8 mouse cellular contexts compared by ENCODE assay signal in genomic region chr10:80136179-80136951, GRCm38 (mm10). TPM values are rescaled to one million over a fixed set of nuclear protein-coding genes. Genes with fewer than 3 reads are reported as not detected.
A peak's percentile ranks its signal among the peaks of the same experiment; 100 is the strongest.
DNase-seq lines count a peak whose midpoint lies in the region; ATAC-seq and TF ChIP-seq lines count a peak whose summit lies in the region.
"Had no signal": no experiment of that assay in that cellular context is flagged by ENCODE, and none has a peak within 500 bp of the region (broad histone marks: within the 10 kb centered on the region; RNA-seq: fewer than 3 reads in every experiment).

No protein-coding gene starts in this region.

- H3K9me3 ChIP-seq in forebrain, embryonic 12.5 days: no peaks in the 10 kb centered on the region
- H3K9me3 ChIP-seq in intestine, embryonic 14.5 days (ENCODE audit: control insufficient read depth, low read length): no peaks in the 10 kb centered on the region
- no peaks in the 10 kb centered on the region for H3K9me3 ChIP-seq in midbrain, postnatal 0 days (ENCODE audit: low read length)

- H3K4me1 ChIP-seq in forebrain, embryonic 12.5 days: peaks cover 57% of the 10 kb centered on the region
- peaks cover 26% of the 10 kb centered on the region for H3K4me1 ChIP-seq in intestine, embryonic 14.5 days (replicated peaks; ENCODE audit: control insufficient read depth, insufficient read depth, low read length)
- peaks cover 20% of the 10 kb centered on the region for H3K4me1 ChIP-seq in midbrain, postnatal 0 days (ENCODE audit: insufficient read depth, low read length)

- peak overlapping the region; percentile 95 for H3K4me2 ChIP-seq in forebrain, embryonic 12.5 days
- peak overlapping the region; percentile 97 for H3K4me2 ChIP-seq in intestine, embryonic 14.5 days (ENCODE audit: low read length)
- H3K4me2 ChIP-seq in midbrain, postnatal 0 days (ENCODE audit: low read depth, low read length, poor library complexity, severe bottlenecking): peak overlapping the region; percentile 89

- peak overlapping the region; percentile 52 for H3K4me3 ChIP-seq in left cerebral cortex, adult 2 months
- peak overlapping the region; percentile 72 for H3K4me3 ChIP-seq in forebrain, embryonic 12.5 days (replicated peaks)
- peak overlapping the region; percentile 63 for H3K4me3 ChIP-seq in intestine, embryonic 14.5 days (ENCODE audit: low read depth, low read length)
- peak overlapping the region; percentile 70 for H3K4me3 ChIP-seq in midbrain, postnatal 0 days (ENCODE audit: low read depth, low read length)

- intact Hi-C loops in left cerebral cortex, adult 2 months (cut with DNase I): no loop called here

- WGBS in forebrain, embryonic 12.5 days: 14% methylated on average over 40 of the region's 49 CpGs
- 16% methylated on average over 37 of the region's 49 CpGs for WGBS in intestine, embryonic 14.5 days
- 17% methylated on average over 42 of the region's 49 CpGs for WGBS in midbrain, postnatal 0 days

- peak overlapping the region; percentile 93 for H3K27ac ChIP-seq in left cerebral cortex, adult 2 months
- 0 out of 2 replicates have a peak overlapping the region, but pooled peaks have one; percentile 90 for H3K27ac ChIP-seq in forebrain, embryonic 12.5 days
- no peak overlapping the region for H3K27ac ChIP-seq in intestine, embryonic 14.5 days (ENCODE audit: low read depth)
- H3K27ac ChIP-seq in midbrain, postnatal 0 days (ENCODE audit: low read depth, low read length): peak overlapping the region; percentile 97

- no peak for TF ChIP-seq CTCF in left cerebral cortex, adult 2 months (IDR thresholded peaks at IDR 0.05)
- TF ChIP-seq CTCF in midbrain, postnatal 0 days (IDR thresholded peaks at IDR 0.05): no peak

- peaks cover 47% of the 10 kb centered on the region for H3K36me3 ChIP-seq in forebrain, embryonic 12.5 days (replicated peaks)
- peaks cover 31% of the 10 kb centered on the region for H3K36me3 ChIP-seq in intestine, embryonic 14.5 days (ENCODE audit: control insufficient read depth, insufficient read depth, low read length)
- H3K36me3 ChIP-seq in midbrain, postnatal 0 days (ENCODE audit: insufficient read depth, low read length): peaks cover 37% of the 10 kb centered on the region

- H3K9ac ChIP-seq in forebrain, embryonic 12.5 days: no peak overlapping the region
- no peak overlapping the region; the same call in 1 of the 2 replicates for H3K9ac ChIP-seq in intestine, embryonic 14.5 days (ENCODE audit: low read length)
- H3K9ac ChIP-seq in midbrain, postnatal 0 days (replicated peaks; ENCODE audit: low read length, poor library complexity, severe bottlenecking): peak overlapping the region; percentile 99

- H3K27me3 ChIP-seq in forebrain, embryonic 12.5 days: peaks cover 64% of the 10 kb centered on the region
- peaks cover 25% of the 10 kb centered on the region for H3K27me3 ChIP-seq in intestine, embryonic 14.5 days (replicated peaks; ENCODE audit: control insufficient read depth, insufficient read depth, low read length)
- no peaks in the 10 kb centered on the region for H3K27me3 ChIP-seq in midbrain, postnatal 0 days (ENCODE audit: insufficient read depth, low read length)

- DNase-seq in left cerebral cortex, adult 2 months (ENCODE audit: extremely low spot score in 1 of 2, low spot score in 2 of 2): no peak
- DNase-seq in left cerebral cortex, adult 9 months (ENCODE audit: low spot score in 2 of 2): no peak
- DNase-seq in intestine, embryonic 14.5 days (ENCODE audit: low spot score): no peak
- DNase-seq in midbrain, postnatal 0 days (ENCODE audit: low spot score): no peak
- no peak for DNase-seq in left cerebral cortex, adult 18-20 months (ENCODE audit: low spot score in 2 of 2)
- no peak for DNase-seq in yolk sac, embryonic 10.5 days (ENCODE audit: low spot score)
- DNase-seq: gastrocnemius, postnatal 25 days had no signal

- ATAC-seq in forebrain, embryonic 12.5 days (ENCODE audit: low FRiP score): no peak
- ATAC-seq in intestine, embryonic 14.5 days (replicated peaks; ENCODE audit: low FRiP score, low TSS enrichment, low read depth): no peak
- ATAC-seq in midbrain, postnatal 0 days (ENCODE audit: low FRiP score): no peak

RNA-seq across cellular contexts. Expression of gene Atp5d, which starts 2.1 kb away (rescaled TPM):
- total RNA-seq in left cerebral cortex, adult 2 months (2021): 100 to 1,000 TPM; 356 to 366 TPM
- polyA plus RNA-seq in forebrain, embryonic 12.5 days (2016; fragmentation: Nextera tagmentation; extraction: Ambion mirVana): 405 and 428 TPM in 2 replicates
- polyA plus RNA-seq in intestine, embryonic 14.5 days (2014; fragmentation: Nextera tagmentation; extraction: Ambion mirVana): 590 and 627 TPM in 2 replicates
- total RNA-seq in midbrain, postnatal 0 days (2014; rRNA removed): 231 and 259 TPM in 2 replicates
- polyA plus RNA-seq in midbrain, postnatal 0 days (2015; fragmentation: Nextera tagmentation; extraction: Ambion mirVana): 607 and 661 TPM in 2 replicates
- total RNA-seq in left cerebral cortex, adult 18-20 months (2021): 100 to 1,000 TPM; 367 to 371 TPM

RNA-seq across cellular contexts. Expression of gene Cbarp, which starts 4.3 kb away (rescaled TPM):
- total RNA-seq in left cerebral cortex, adult 2 months (2021): 100 to 1,000 TPM; 431 to 456 TPM
- 13.2 and 13.8 TPM in 2 replicates for polyA plus RNA-seq in forebrain, embryonic 12.5 days (2016; fragmentation: Nextera tagmentation; extraction: Ambion mirVana)
- 7.1 and 8.5 TPM in 2 replicates for polyA plus RNA-seq in intestine, embryonic 14.5 days (2014; fragmentation: Nextera tagmentation; extraction: Ambion mirVana)
- total RNA-seq in midbrain, postnatal 0 days (2014; rRNA removed): 273 and 276 TPM in 2 replicates
- polyA plus RNA-seq in midbrain, postnatal 0 days (2015; fragmentation: Nextera tagmentation; extraction: Ambion mirVana): 120 and 121 TPM in 2 replicates
- total RNA-seq in left cerebral cortex, adult 18-20 months (2021): 100 to 1,000 TPM; 418 to 437 TPM

RNA-seq across cellular contexts. Expression of gene Midn, which starts 11.7 kb away (rescaled TPM):
- total RNA-seq in left cerebral cortex, adult 2 months (2021): 100 to 1,000 TPM in 1 of 2 experiments, 10 to 100 TPM in 1; 80.7 to 127 TPM
- 45.0 and 50.3 TPM in 2 replicates for polyA plus RNA-seq in forebrain, embryonic 12.5 days (2016; fragmentation: Nextera tagmentation; extraction: Ambion mirVana)
- polyA plus RNA-seq in intestine, embryonic 14.5 days (2014; fragmentation: Nextera tagmentation; extraction: Ambion mirVana): 25.5 and 28.9 TPM in 2 replicates
- 114 and 143 TPM in 2 replicates for total RNA-seq in midbrain, postnatal 0 days (2014; rRNA removed)
- 16.3 and 17.2 TPM in 2 replicates for polyA plus RNA-seq in midbrain, postnatal 0 days (2015; fragmentation: Nextera tagmentation; extraction: Ambion mirVana)
- total RNA-seq in left cerebral cortex, adult 18-20 months (2021): 100 to 1,000 TPM; 105 TPM

RNA-seq across cellular contexts. Expression of gene Stk11, which starts 20.8 kb away (rescaled TPM):
- 100 to 1,000 TPM; 102 to 106 TPM for total RNA-seq in left cerebral cortex, adult 2 months (2021)
- 20.8 and 23.2 TPM in 2 replicates for polyA plus RNA-seq in forebrain, embryonic 12.5 days (2016; fragmentation: Nextera tagmentation; extraction: Ambion mirVana)
- polyA plus RNA-seq in intestine, embryonic 14.5 days (2014; fragmentation: Nextera tagmentation; extraction: Ambion mirVana): 27.0 and 27.5 TPM in 2 replicates
- total RNA-seq in midbrain, postnatal 0 days (2014; rRNA removed): 84.0 and 97.3 TPM in 2 replicates
- 12.3 and 12.4 TPM in 2 replicates for polyA plus RNA-seq in midbrain, postnatal 0 days (2015; fragmentation: Nextera tagmentation; extraction: Ambion mirVana)
- 100 to 1,000 TPM; 108 to 109 TPM for total RNA-seq in left cerebral cortex, adult 18-20 months (2021)

RNA-seq across cellular contexts. Expression of gene Cirbp, which starts 29.4 kb away (rescaled TPM):
- 10 to 100 TPM; 75.8 to 93.0 TPM for total RNA-seq in left cerebral cortex, adult 2 months (2021)
- polyA plus RNA-seq in forebrain, embryonic 12.5 days (2016; fragmentation: Nextera tagmentation; extraction: Ambion mirVana): 224 and 240 TPM in 2 replicates
- polyA plus RNA-seq in intestine, embryonic 14.5 days (2014; fragmentation: Nextera tagmentation; extraction: Ambion mirVana): 76.4 and 81.6 TPM in 2 replicates
- 315 and 337 TPM in 2 replicates for total RNA-seq in midbrain, postnatal 0 days (2014; rRNA removed)
- polyA plus RNA-seq in midbrain, postnatal 0 days (2015; fragmentation: Nextera tagmentation; extraction: Ambion mirVana): 760 and 829 TPM in 2 replicates
- total RNA-seq in left cerebral cortex, adult 18-20 months (2021): 10 to 100 TPM; 89.7 to 94.6 TPM
